Mouse (Mus musculus): ENCODE measurements around the gene Nars2. TPM values are rescaled to one million over a fixed set of nuclear protein-coding genes. Genes with fewer than 3 reads are reported as not detected.

Nars2 gene
- total and polyA plus RNA-seq, 3 experiments, result 12.1 to 19.1 (median 14.6) TPM

- no peak for TF ChIP-seq UBTF (IDR thresholded peaks at IDR 0.05; ENCODE audit: low read depth, low read length)
- no peak for TF ChIP-seq MAZ (IDR thresholded peaks at IDR 0.05; ENCODE audit: low read depth, low read length)
- TF ChIP-seq ZC3H11A (IDR thresholded peaks at IDR 0.05; ENCODE audit: low read depth, low read length), result no peak
- TF ChIP-seq MEF2A (IDR thresholded peaks at IDR 0.05; ENCODE audit: borderline replicate concordance, low read depth, low read length), result no peak
- no peak for TF ChIP-seq HCFC1 (IDR thresholded peaks at IDR 0.05; ENCODE audit: low read depth, low read length)
- TF ChIP-seq MXI1 (IDR thresholded peaks at IDR 0.05; ENCODE audit: low read depth, low read length), result no peak
- no peak for TF ChIP-seq E2F4 (IDR thresholded peaks at IDR 0.05; ENCODE audit: insufficient replicate concordance, low read depth, low read length)
- TF ChIP-seq ETS1 (conservative IDR thresholded peaks at IDR 0.05; ENCODE audit: low read depth, low read length), result no peak
- TF ChIP-seq GABPA (IDR thresholded peaks at IDR 0.05; ENCODE audit: insufficient replicate concordance, low read depth, low read length), result no peak
- no peak for TF ChIP-seq MAX (IDR thresholded peaks at IDR 0.05; ENCODE audit: low read length)
- TF ChIP-seq SIN3A (IDR thresholded peaks at IDR 0.05; ENCODE audit: low read length), result no peak
- no peak for TF ChIP-seq TBP (conservative IDR thresholded peaks at IDR 0.05; ENCODE audit: low read depth, low read length)
- TF ChIP-seq ELF1 (IDR thresholded peaks at IDR 0.05; ENCODE audit: low read depth, low read length), result no peak
- no peak for TF ChIP-seq POLR2A (IDR thresholded peaks at IDR 0.05; ENCODE audit: low read depth, low read length)
- no peak for TF ChIP-seq KAT2A (IDR thresholded peaks at IDR 0.05; ENCODE audit: insufficient replicate concordance, low read length)
- TF ChIP-seq BHLHE40 (IDR thresholded peaks at IDR 0.05; ENCODE audit: low read depth, low read length), result no peak
- TF ChIP-seq NELFE (IDR thresholded peaks at IDR 0.05; ENCODE audit: low read depth, low read length), result no peak
- no peak for TF ChIP-seq JUND (conservative IDR thresholded peaks at IDR 0.05; ENCODE audit: low read depth, low read length)
- Histone ChIP-seq H3K79me2 (replicated peaks; ENCODE audit: control insufficient read depth, extremely low read depth, insufficient read depth, poor library complexity, severe bottlenecking) (no peaks in the 10 kb centered on the region), H3K27me3 (replicated peaks) (no peaks in the 10 kb centered on the region), H3K27ac (ENCODE audit: insufficient read depth, low read depth) (no peak overlapping the region), H3K9me3 (replicated peaks; ENCODE audit: low read length) (no peaks in the 10 kb centered on the region), H3K36me3 (replicated peaks in 1 of 2; ENCODE audit: control insufficient read depth in 1 of 2, insufficient read depth in 1 of 2, low read length in 1 of 2) (no peaks in the 10 kb centered on the region), H3K9ac (ENCODE audit: insufficient read depth, low read depth) (no peak overlapping the region), H3K4me2 (ENCODE audit: insufficient read depth, low read depth, poor library complexity, severe bottlenecking) (no peak overlapping the region), H3K4me1 (ENCODE audit: control insufficient read depth in 1 of 2, insufficient read depth in 2 of 2) (no peaks in the 10 kb centered on the region), H3K4me3 (replicated peaks in 1 of 3; ENCODE audit: low read depth in 2 of 3, low read length in 2 of 3, poor library complexity in 1 of 3) (no peak overlapping the region)
- in situ Hi-C loops (cut with MboI; ENCODE audit: low pct_ligation_motif_present, low pct_unique_long_range_greater_than_20kb, low sequenced_read_pairs) (loop anchor here (10.0 kb wide), 2 partner anchors 107 to 377 kb away; no protein-coding TSS in a partner anchor), dilution Hi-C loops (cut with MboI; ENCODE audit: extremely low pct_ligation_motif_present, extremely low pct_unique_long_range_greater_than_20kb, low sequenced_read_pairs) (no loop called here)
- DNase-seq (ENCODE audit: extremely low read depth), result no peak
Measured at GRCm38 (mm10) chr7:96902183-96902582, 49.1 kb upstream of the Nars2 start.

- H3K4me1 ChIP-seq (ENCODE audit: control insufficient read depth in 1 of 2, insufficient read depth in 2 of 2), result no peaks in the 10 kb centered on the region
- in situ Hi-C loops (cut with MboI; ENCODE audit: low pct_ligation_motif_present, low pct_unique_long_range_greater_than_20kb, low sequenced_read_pairs), result loop anchor here (10.0 kb wide), 2 partner anchors 109 to 379 kb away; no protein-coding TSS in a partner anchor
- H3K36me3 ChIP-seq (replicated peaks in 1 of 2; ENCODE audit: control insufficient read depth in 1 of 2, insufficient read depth in 1 of 2, low read length in 1 of 2), result no peaks in the 10 kb centered on the region
- no peak overlapping the region for H3K4me3 ChIP-seq (replicated peaks in 1 of 3; ENCODE audit: low read depth in 2 of 3, low read length in 2 of 3, poor library complexity in 1 of 3)
- dilution Hi-C loops (cut with MboI; ENCODE audit: extremely low pct_ligation_motif_present, extremely low pct_unique_long_range_greater_than_20kb, low sequenced_read_pairs), result no loop called here
- H3K4me2 ChIP-seq (ENCODE audit: insufficient read depth, low read depth, poor library complexity, severe bottlenecking), result no peak overlapping the region
- H3K9me3 ChIP-seq (replicated peaks; ENCODE audit: low read length), result no peaks in the 10 kb centered on the region
- H3K27me3 ChIP-seq (replicated peaks), result no peaks in the 10 kb centered on the region
- H3K27ac ChIP-seq (ENCODE audit: insufficient read depth, low read depth), result no peak overlapping the region
- no peak overlapping the region for H3K9ac ChIP-seq (ENCODE audit: insufficient read depth, low read depth)
- H3K79me2 ChIP-seq (replicated peaks; ENCODE audit: control insufficient read depth, extremely low read depth, insufficient read depth, poor library complexity, severe bottlenecking), result no peaks in the 10 kb centered on the region
- no peak for DNase-seq (ENCODE audit: extremely low read depth)
- TF ChIP-seq ELF1 (IDR thresholded peaks at IDR 0.05; ENCODE audit: low read depth, low read length), result no peak
- TF ChIP-seq CHD1 (IDR thresholded peaks at IDR 0.05; ENCODE audit: low read depth, low read length), result no peak
- TF ChIP-seq MEF2A (IDR thresholded peaks at IDR 0.05; ENCODE audit: borderline replicate concordance, low read depth, low read length), result no peak
- TF ChIP-seq IRF4 (IDR thresholded peaks at IDR 0.05; ENCODE audit: low read depth, low read length), result no peak
- TF ChIP-seq POLR2AphosphoS2 (IDR thresholded peaks at IDR 0.05; ENCODE audit: low read depth, low read length), result no peak
- TF ChIP-seq CHD2 (IDR thresholded peaks at IDR 0.05; ENCODE audit: low read length), result no peak
- no peak for TF ChIP-seq MYC (IDR thresholded peaks at IDR 0.05; ENCODE audit: low read depth, low read length)
- no peak for TF ChIP-seq UBTF (IDR thresholded peaks at IDR 0.05; ENCODE audit: low read depth, low read length)
- no peak for TF ChIP-seq MAFK (IDR thresholded peaks at IDR 0.05; ENCODE audit: insufficient replicate concordance, low read length)
- TF ChIP-seq JUN (IDR thresholded peaks at IDR 0.05; ENCODE audit: insufficient read depth, low read depth, low read length), result no peak
- TF ChIP-seq USF2 (conservative IDR thresholded peaks at IDR 0.05; ENCODE audit: low read depth, low read length), result no peak
- no peak for TF ChIP-seq RCOR1 (conservative IDR thresholded peaks at IDR 0.05; ENCODE audit: low read depth, low read length)
- no peak for TF ChIP-seq JUND (conservative IDR thresholded peaks at IDR 0.05; ENCODE audit: low read depth, low read length)
- no peak for TF ChIP-seq NELFE (IDR thresholded peaks at IDR 0.05; ENCODE audit: low read depth, low read length)
- no peak for TF ChIP-seq CTCF (conservative IDR thresholded peaks at IDR 0.05 in 1 of 2, IDR thresholded peaks at IDR 0.05 in 1 of 2; ENCODE audit: low read depth in 2 of 2, low read length in 2 of 2)
- TF ChIP-seq ZC3H11A (IDR thresholded peaks at IDR 0.05; ENCODE audit: low read depth, low read length), result no peak
Measured at GRCm38 (mm10) chr7:96903088-96903985, 48.0 kb upstream of the Nars2 start.

Measured in CH12.LX (cell line).